Mouse (Mus musculus): ENCODE measurements around the gene Ipo11. TPM values are rescaled to one million over a fixed set of nuclear protein-coding genes. Genes with fewer than 3 reads are reported as not detected.

Ipo11 gene
- polyA plus RNA-seq, 1 experiment from 2014 or later, result 61.5 TPM

DNA sequence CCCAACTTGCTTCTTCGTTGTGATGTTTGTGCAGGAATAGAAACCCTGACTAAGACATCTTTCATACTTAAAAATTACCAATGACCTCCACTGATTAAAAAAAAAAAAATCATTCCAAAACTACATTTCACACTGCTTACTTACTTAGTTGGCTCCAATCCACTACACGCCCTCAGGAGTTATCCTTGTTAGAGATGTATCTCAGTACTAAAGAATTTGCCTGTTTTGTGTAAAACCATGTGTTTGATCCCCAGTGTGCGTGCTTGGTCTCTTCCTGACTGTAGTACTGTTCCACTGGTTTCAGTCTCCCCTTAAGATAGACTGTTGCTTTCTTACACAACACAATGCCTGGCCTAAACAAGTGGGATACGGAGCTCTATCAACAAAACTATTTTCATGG, 117.0 kb downstream of the Ipo11 start:
- no peaks in the 10 kb centered on the region for H3K4me1 ChIP-seq (ENCODE audit: control insufficient read depth, insufficient read depth, low read length)
- no peak overlapping the region for H3K4me3 ChIP-seq (ENCODE audit: low read length)
- H3K9ac ChIP-seq (ENCODE audit: low read length), result no peak overlapping the region
- H3K36me3 ChIP-seq (ENCODE audit: control insufficient read depth, insufficient read depth), result peaks cover 3% of the 10 kb centered on the region; the same call in 1 of the 2 replicates
- no peak overlapping the region for H3K4me2 ChIP-seq (ENCODE audit: low read depth, low read length)
- H3K9me3 ChIP-seq (replicated peaks; ENCODE audit: control insufficient read depth, low read length), result no peaks in the 10 kb centered on the region
- WGBS, result 82% methylated on average over 4 of the region's 4 CpGs
- no peak for ATAC-seq (replicated peaks; ENCODE audit: extremely low read depth, insufficient read depth, low FRiP score)
- H3K27ac ChIP-seq (ENCODE audit: low read length), result no peak overlapping the region
- H3K27me3 ChIP-seq (ENCODE audit: control insufficient read depth, insufficient read depth, low read length), result no peaks in the 10 kb centered on the region

DNA sequence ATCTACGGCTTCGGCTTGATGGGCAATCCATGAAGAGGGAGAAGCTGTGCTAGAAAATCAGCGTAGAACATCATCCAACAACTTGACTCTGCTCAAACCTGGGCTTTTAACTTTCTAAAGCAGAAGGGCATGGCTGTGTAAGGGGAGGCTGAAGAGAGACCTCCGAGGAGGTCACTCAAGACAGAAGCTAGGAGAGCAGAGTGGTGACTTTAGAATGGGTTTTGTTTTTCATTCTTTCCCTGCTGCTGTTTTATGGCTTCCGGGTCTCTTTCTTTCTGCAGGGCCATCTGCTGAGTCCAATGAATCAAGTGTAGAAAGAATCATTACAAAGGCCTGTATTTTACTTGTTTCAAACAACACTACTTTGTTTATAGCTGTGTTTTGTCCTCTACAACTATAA, 119.7 kb downstream of the Ipo11 start:
- no peak for ATAC-seq (replicated peaks; ENCODE audit: extremely low read depth, insufficient read depth, low FRiP score)
- no peak overlapping the region for H3K27ac ChIP-seq (ENCODE audit: low read length)

DNA sequence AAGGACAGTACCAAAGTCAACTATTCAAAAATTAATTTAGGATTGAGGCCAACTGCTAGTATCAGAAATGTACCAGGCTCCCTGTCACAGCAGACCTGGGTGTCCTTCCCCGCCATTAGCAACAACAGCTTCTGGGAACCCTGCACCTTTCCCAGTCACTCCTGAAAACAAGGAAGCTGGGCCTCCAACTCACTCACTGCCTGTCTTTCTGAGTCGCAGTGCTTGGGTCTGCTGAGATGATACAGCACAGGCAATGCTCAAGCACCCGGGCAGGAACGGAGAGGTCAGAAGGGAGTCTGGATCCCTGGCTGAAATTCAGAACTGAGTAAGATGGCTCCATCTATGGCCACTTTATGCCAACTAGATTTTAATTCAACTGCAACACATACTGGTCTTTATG, 123.2 kb downstream of the Ipo11 start:
- Histone ChIP-seq H3K4me3 (ENCODE audit: low read length) (no peak overlapping the region), H3K36me3 (ENCODE audit: control insufficient read depth, insufficient read depth) (peaks cover 17% of the 10 kb centered on the region), H3K4me1 (ENCODE audit: control insufficient read depth, insufficient read depth, low read length) (no peaks in the 10 kb centered on the region), H3K27me3 (ENCODE audit: control insufficient read depth, insufficient read depth, low read length) (no peaks in the 10 kb centered on the region), H3K9ac (ENCODE audit: low read length) (no peak overlapping the region), H3K9me3 (replicated peaks; ENCODE audit: control insufficient read depth, low read length) (no peaks in the 10 kb centered on the region), H3K4me2 (ENCODE audit: low read depth, low read length) (no peak overlapping the region), H3K27ac (ENCODE audit: low read length) (no peak overlapping the region)
- 68% methylated on average over 4 of the region's 4 CpGs for WGBS
- ATAC-seq (replicated peaks; ENCODE audit: extremely low read depth, insufficient read depth, low FRiP score), result no peak

More for the DNA sequence above, 119.7 kb downstream of the Ipo11 start:
- Histone ChIP-seq H3K27me3 (ENCODE audit: control insufficient read depth, insufficient read depth, low read length) (no peaks in the 10 kb centered on the region), H3K4me2 (ENCODE audit: low read depth, low read length) (no peak overlapping the region), H3K4me3 (ENCODE audit: low read length) (no peak overlapping the region), H3K36me3 (ENCODE audit: control insufficient read depth, insufficient read depth) (peaks cover 3% of the 10 kb centered on the region; the same call in 1 of the 2 replicates), H3K9me3 (replicated peaks; ENCODE audit: control insufficient read depth, low read length) (no peaks in the 10 kb centered on the region), H3K4me1 (ENCODE audit: control insufficient read depth, insufficient read depth, low read length) (no peaks in the 10 kb centered on the region), H3K9ac (ENCODE audit: low read length) (no peak overlapping the region)
- 86% methylated on average over 5 of the region's 5 CpGs for WGBS

DNA sequence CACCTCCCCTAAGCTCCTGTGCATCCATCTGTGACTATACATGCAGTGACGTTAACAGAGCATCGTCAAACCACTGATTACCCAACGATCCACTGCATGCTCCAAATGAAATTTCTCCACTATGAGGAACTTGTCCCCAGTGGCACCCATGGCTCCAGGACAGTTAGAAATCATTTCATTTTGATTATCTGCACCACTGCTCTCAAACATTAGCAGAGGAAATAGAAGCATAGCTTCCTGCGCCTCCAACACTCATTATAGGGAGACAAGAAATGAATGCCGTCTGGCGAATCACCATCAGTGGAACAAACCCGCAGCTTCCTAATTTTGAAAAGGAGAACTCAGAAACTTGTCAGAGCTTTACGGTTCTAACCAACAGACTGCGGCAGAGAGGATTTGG, 123.7 kb downstream of the Ipo11 start:
- 90% methylated on average over 9 of the region's 9 CpGs for WGBS
- H3K27me3 ChIP-seq (ENCODE audit: control insufficient read depth, insufficient read depth, low read length), result no peaks in the 10 kb centered on the region
- no peak overlapping the region for H3K27ac ChIP-seq (ENCODE audit: low read length)
- H3K4me3 ChIP-seq (ENCODE audit: low read length), result no peak overlapping the region
- no peak overlapping the region for H3K9ac ChIP-seq (ENCODE audit: low read length)
- no peak for ATAC-seq (replicated peaks; ENCODE audit: extremely low read depth, insufficient read depth, low FRiP score)
- no peaks in the 10 kb centered on the region for H3K4me1 ChIP-seq (ENCODE audit: control insufficient read depth, insufficient read depth, low read length)
- H3K36me3 ChIP-seq (ENCODE audit: control insufficient read depth, insufficient read depth), result peaks cover 17% of the 10 kb centered on the region
- H3K9me3 ChIP-seq (replicated peaks; ENCODE audit: control insufficient read depth, low read length), result no peaks in the 10 kb centered on the region
- no peak overlapping the region for H3K4me2 ChIP-seq (ENCODE audit: low read depth, low read length)

DNA sequence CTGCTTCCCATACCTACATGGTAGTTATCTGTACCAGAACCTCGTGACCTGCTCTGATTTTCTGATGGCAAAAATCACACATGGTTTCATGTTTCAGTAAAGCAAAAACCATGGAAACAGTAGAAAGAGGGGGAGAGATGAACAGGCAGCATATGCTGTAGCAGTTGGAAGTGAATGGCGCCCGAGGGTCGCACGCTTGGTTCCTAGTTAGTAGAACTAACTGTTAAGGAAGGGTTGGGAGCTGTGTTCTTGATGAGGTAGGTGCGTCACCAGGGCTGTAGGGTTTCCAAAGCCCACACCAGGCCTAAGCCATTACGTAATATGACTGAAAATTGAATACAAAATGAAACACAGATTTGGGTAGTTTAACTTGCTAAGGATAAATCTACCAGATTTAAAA, 126.6 kb downstream of the Ipo11 start:
- peaks cover 19% of the 10 kb centered on the region for H3K36me3 ChIP-seq (ENCODE audit: control insufficient read depth, insufficient read depth)
- H3K4me1 ChIP-seq (ENCODE audit: control insufficient read depth, insufficient read depth, low read length), result no peaks in the 10 kb centered on the region
- no peak overlapping the region for H3K9ac ChIP-seq (ENCODE audit: low read length)
- ATAC-seq (replicated peaks; ENCODE audit: extremely low read depth, insufficient read depth, low FRiP score), result no peak
- no peak overlapping the region for H3K27ac ChIP-seq (ENCODE audit: low read length)
- WGBS, result 97% methylated on average over 7 of the region's 7 CpGs
- no peaks in the 10 kb centered on the region for H3K9me3 ChIP-seq (replicated peaks; ENCODE audit: control insufficient read depth, low read length)
- H3K4me2 ChIP-seq (ENCODE audit: low read depth, low read length), result no peak overlapping the region
- no peaks in the 10 kb centered on the region for H3K27me3 ChIP-seq (ENCODE audit: control insufficient read depth, insufficient read depth, low read length)
- H3K4me3 ChIP-seq (ENCODE audit: low read length), result no peak overlapping the region

DNA sequence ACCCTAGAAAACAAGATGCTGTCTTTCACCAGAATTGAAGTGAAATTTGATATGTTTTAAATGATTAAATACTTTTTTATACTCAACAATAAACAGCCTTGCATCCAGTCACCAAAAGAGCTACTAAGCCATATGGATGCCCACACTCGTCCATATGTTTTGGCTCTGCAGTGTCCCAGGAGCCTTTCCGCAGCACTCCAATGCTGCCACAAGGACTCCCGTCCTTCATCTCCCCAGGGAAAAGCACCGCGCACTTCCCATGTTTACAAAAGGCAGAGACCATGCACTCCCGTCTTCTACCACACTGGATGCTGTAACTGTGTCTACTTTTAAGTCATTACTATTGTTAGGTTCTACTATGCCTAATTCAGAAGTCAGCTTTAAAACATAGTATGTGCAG, 127.9 kb downstream of the Ipo11 start:
- H3K4me3 ChIP-seq (ENCODE audit: low read length), result no peak overlapping the region
- no peaks in the 10 kb centered on the region for H3K4me1 ChIP-seq (ENCODE audit: control insufficient read depth, insufficient read depth, low read length)
- H3K9me3 ChIP-seq (replicated peaks; ENCODE audit: control insufficient read depth, low read length), result no peaks in the 10 kb centered on the region
- no peak overlapping the region for H3K4me2 ChIP-seq (ENCODE audit: low read depth, low read length)
- H3K9ac ChIP-seq (ENCODE audit: low read length), result no peak overlapping the region
- no peak overlapping the region for H3K27ac ChIP-seq (ENCODE audit: low read length)
- 86% methylated on average over 6 of the region's 6 CpGs for WGBS
- no peaks in the 10 kb centered on the region for H3K27me3 ChIP-seq (ENCODE audit: control insufficient read depth, insufficient read depth, low read length)
- ATAC-seq (replicated peaks; ENCODE audit: extremely low read depth, insufficient read depth, low FRiP score), result no peak
- peaks cover 21% of the 10 kb centered on the region for H3K36me3 ChIP-seq (ENCODE audit: control insufficient read depth, insufficient read depth)

DNA sequence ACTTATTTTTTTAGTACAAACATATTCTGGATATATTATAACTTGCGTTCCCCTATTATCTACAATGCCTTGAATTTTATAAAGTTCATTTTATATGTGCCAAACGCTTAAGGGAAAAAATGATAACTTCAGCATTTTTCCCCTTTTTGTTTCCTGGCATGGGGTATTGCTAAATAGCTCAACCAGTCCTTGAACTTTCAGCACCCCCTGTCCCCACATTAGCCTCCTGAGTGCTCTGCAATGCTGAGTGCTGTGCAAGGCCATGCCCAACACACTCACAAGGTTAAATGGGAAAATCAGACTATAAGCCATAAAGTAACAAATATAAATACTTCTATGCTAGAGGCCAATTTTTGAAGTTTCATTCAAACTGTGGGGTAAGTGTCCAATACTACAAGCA, 128.4 kb downstream of the Ipo11 start:
- Histone ChIP-seq H3K4me2 (ENCODE audit: low read depth, low read length) (no peak overlapping the region), H3K9me3 (replicated peaks; ENCODE audit: control insufficient read depth, low read length) (no peaks in the 10 kb centered on the region), H3K4me3 (ENCODE audit: low read length) (no peak overlapping the region), H3K27me3 (ENCODE audit: control insufficient read depth, insufficient read depth, low read length) (no peaks in the 10 kb centered on the region), H3K36me3 (ENCODE audit: control insufficient read depth, insufficient read depth) (peaks cover 24% of the 10 kb centered on the region), H3K27ac (ENCODE audit: low read length) (no peak overlapping the region), H3K4me1 (ENCODE audit: control insufficient read depth, insufficient read depth, low read length) (no peaks in the 10 kb centered on the region), H3K9ac (ENCODE audit: low read length) (no peak overlapping the region)
- 91% methylated on average over 2 of the region's 2 CpGs for WGBS
- no peak for ATAC-seq (replicated peaks; ENCODE audit: extremely low read depth, insufficient read depth, low FRiP score)

DNA sequence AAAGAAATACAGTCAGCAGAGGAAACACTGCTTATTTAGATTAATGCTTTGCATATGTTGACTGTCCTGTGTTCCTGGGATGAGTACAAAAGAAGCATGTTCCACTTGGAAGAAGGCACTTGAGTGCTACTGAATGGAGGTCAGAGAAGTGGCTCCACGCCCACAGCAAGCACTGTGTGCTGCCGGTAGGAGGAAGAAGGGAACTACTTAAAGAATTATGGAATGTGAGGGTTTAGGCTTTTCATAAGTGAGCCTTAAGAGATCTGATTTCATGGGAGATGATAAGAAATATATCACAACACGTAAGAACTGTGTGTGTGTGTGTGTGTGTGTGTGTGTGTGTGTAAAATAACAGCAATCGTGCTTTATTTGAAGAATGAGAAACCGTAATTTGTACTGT, 129.5 kb downstream of the Ipo11 start:
- ATAC-seq (replicated peaks; ENCODE audit: extremely low read depth, insufficient read depth, low FRiP score), result no peak
- Histone ChIP-seq H3K4me3 (ENCODE audit: low read length) (no peak overlapping the region), H3K4me2 (ENCODE audit: low read depth, low read length) (no peak overlapping the region), H3K27ac (ENCODE audit: low read length) (no peak overlapping the region), H3K9me3 (replicated peaks; ENCODE audit: control insufficient read depth, low read length) (no peaks in the 10 kb centered on the region), H3K27me3 (ENCODE audit: control insufficient read depth, insufficient read depth, low read length) (no peaks in the 10 kb centered on the region), H3K4me1 (ENCODE audit: control insufficient read depth, insufficient read depth, low read length) (no peaks in the 10 kb centered on the region), H3K36me3 (ENCODE audit: control insufficient read depth, insufficient read depth) (peaks cover 30% of the 10 kb centered on the region), H3K9ac (ENCODE audit: low read length) (no peak overlapping the region)
- 83% methylated on average over 5 of the region's 5 CpGs for WGBS

DNA sequence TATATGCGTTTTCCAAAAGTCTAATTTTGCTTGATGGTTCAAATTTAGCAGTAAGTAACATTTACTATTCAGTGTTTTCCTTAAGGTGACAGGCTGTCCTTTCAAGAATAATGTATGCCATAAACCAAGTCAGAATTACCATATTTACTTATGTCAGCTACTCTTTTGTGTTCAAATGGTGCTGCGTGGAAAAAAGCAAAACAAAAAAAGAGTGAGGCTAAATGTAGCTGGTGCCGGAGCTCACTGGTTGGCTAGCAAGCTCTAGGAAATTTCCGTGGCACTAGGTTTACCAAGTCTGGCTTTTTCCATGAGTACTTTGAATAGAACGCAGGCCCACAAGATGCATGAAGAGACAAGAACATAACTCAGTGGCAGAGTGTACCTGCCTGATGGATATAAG, 131.6 kb downstream of the Ipo11 start:
- WGBS, result 94% methylated on average over 5 of the region's 5 CpGs
- H3K4me2 ChIP-seq (ENCODE audit: low read depth, low read length), result no peak overlapping the region
- H3K27me3 ChIP-seq (ENCODE audit: control insufficient read depth, insufficient read depth, low read length), result no peaks in the 10 kb centered on the region
- H3K36me3 ChIP-seq (ENCODE audit: control insufficient read depth, insufficient read depth), result peaks cover 21% of the 10 kb centered on the region
- no peak overlapping the region for H3K4me3 ChIP-seq (ENCODE audit: low read length)
- H3K9me3 ChIP-seq (replicated peaks; ENCODE audit: control insufficient read depth, low read length), result no peaks in the 10 kb centered on the region
- H3K9ac ChIP-seq (ENCODE audit: low read length), result no peak overlapping the region
- H3K27ac ChIP-seq (ENCODE audit: low read length), result no peak overlapping the region
- no peak for ATAC-seq (replicated peaks; ENCODE audit: extremely low read depth, insufficient read depth, low FRiP score)
- H3K4me1 ChIP-seq (ENCODE audit: control insufficient read depth, insufficient read depth, low read length), result no peaks in the 10 kb centered on the region

DNA sequence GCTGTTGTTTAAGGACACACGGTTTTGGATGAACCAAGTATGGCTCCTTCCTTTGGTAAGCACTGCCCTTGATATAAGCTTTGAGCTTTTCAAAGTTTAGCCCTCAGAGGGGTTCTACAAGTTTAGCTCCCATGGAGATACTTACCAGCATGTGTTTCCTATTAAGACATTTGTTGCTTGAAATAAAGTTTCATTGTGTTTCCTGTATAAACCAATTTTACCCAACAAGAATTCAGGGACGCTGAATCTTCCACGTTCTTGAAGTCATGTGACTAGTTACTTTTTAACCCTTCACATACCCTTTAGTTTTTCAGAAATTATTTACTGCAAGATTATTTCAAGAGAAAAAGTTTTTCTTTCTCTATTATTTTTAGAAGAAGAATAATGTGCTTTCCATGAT, 138.7 kb downstream of the Ipo11 start:
- Histone ChIP-seq H3K4me1 (ENCODE audit: control insufficient read depth, insufficient read depth, low read length) (no peaks in the 10 kb centered on the region), H3K4me3 (ENCODE audit: low read length) (no peak overlapping the region), H3K4me2 (ENCODE audit: low read depth, low read length) (no peak overlapping the region), H3K9me3 (replicated peaks; ENCODE audit: control insufficient read depth, low read length) (no peaks in the 10 kb centered on the region), H3K36me3 (ENCODE audit: control insufficient read depth, insufficient read depth) (peaks cover 21% of the 10 kb centered on the region), H3K9ac (ENCODE audit: low read length) (no peak overlapping the region), H3K27me3 (ENCODE audit: control insufficient read depth, insufficient read depth, low read length) (no peaks in the 10 kb centered on the region), H3K27ac (ENCODE audit: low read length) (no peak overlapping the region)
- ATAC-seq (replicated peaks; ENCODE audit: extremely low read depth, insufficient read depth, low FRiP score), result no peak
- WGBS, result 58% methylated on average over 3 of the region's 3 CpGs
